In genomic region chr1:85935148-85935852, GRCm38 (mm10) we compare ENCODE assay signal across 9 mouse cellular contexts. TPM values are rescaled to one million over a fixed set of nuclear protein-coding genes. Genes with fewer than 3 reads are reported as not detected.
DNase-seq lines count a peak whose midpoint lies in the region; TF ChIP-seq lines count a peak whose summit lies in the region.
"Had no signal": no experiment of that assay in that cellular context is flagged by ENCODE, and none has a peak within 500 bp of the region (broad histone marks: within the 10 kb centered on the region; RNA-seq: fewer than 3 reads in every experiment).

No protein-coding gene starts in this region.

- DNase-seq in left cerebral cortex, adult 2 months (ENCODE audit: extremely low spot score in 1 of 2, low spot score in 2 of 2): peak in 1 of 2 experiments; percentile 57
- DNase-seq in left cerebral cortex, adult 11 months (ENCODE audit: low spot score): no peak
- peak; percentile 85 for DNase-seq in ES-CJ7 (ENCODE audit: low read depth, low spot score)
- DNase-seq in adrenal gland, adult 8-10 months: peak; percentile 54
- peak; percentile 68 for DNase-seq in embryo, embryonic 11 days
- peak; percentile 51 to 84 for DNase-seq in kidney, postnatal 36 days
- no peak for DNase-seq in urinary bladder, postnatal 4 days (ENCODE audit: low spot score in 2 of 2)

- no peak overlapping the region for H3K4me3 ChIP-seq in left cerebral cortex, adult 2 months
- no peak overlapping the region for H3K4me3 ChIP-seq in olfactory bulb, adult 2 months (ENCODE audit: insufficient read depth, low read depth, low read length)
- H3K4me3 ChIP-seq: heart, embryonic 15.5 days had no signal

- peaks cover 60% of the 10 kb centered on the region for H3K4me1 ChIP-seq in olfactory bulb, adult 2 months (ENCODE audit: control insufficient read depth, insufficient read depth, low read length)

- WGBS in olfactory bulb, adult 2 months: 59% methylated on average over 8 of the region's 8 CpGs

- peak; percentile 84 for TF ChIP-seq CTCF in left cerebral cortex, adult 2 months (IDR thresholded peaks at IDR 0.05)
- TF ChIP-seq CTCF in olfactory bulb, adult 2 months (IDR thresholded peaks at IDR 0.05; ENCODE audit: insufficient read depth, low read depth, low read length): 0 out of 2 replicates have a peak, but pooled peaks have one; percentile 32

- TF ChIP-seq POLR2A in olfactory bulb, adult 2 months (IDR thresholded peaks at IDR 0.05; ENCODE audit: insufficient read depth, low read depth, low read length): no peak

- H3K27ac ChIP-seq in left cerebral cortex, adult 2 months: no peak overlapping the region; the same call in 1 of the 2 replicates
- H3K27ac ChIP-seq in olfactory bulb, adult 2 months (ENCODE audit: insufficient read depth, low read depth, low read length): 0 out of 2 replicates have a peak overlapping the region, but pooled peaks have one; percentile 22
- H3K27ac ChIP-seq: heart, embryonic 15.5 days had no signal

- intact Hi-C loops in left cerebral cortex, adult 2 months (cut with DNase I): loop anchor here (1.0 to 5.0 kb wide), 2 partner anchors 73 to 122 kb away; no protein-coding TSS in a partner anchor

RNA-seq across cellular contexts. Expression of gene 4933407L21Rik, which starts 7.0 kb away (rescaled TPM):
- total RNA-seq in left cerebral cortex, adult 2 months (2021): 1 to 10 TPM; 5.5 to 7.2 TPM
- 1 to 10 TPM in 1 of 4 experiments, under 1 TPM in 1, not detected in 2; 0.30 to 1.3 TPM for total RNA-seq in adrenal gland, adult 8-10 months (2022)
- polyA plus RNA-seq in olfactory bulb, adult 2 months (2012; ENCODE audit: insufficient read depth, insufficient read length, low replicate concordance, missing spikeins): not detected in 2 replicates

RNA-seq across cellular contexts. Expression of gene Gpr55, which starts 25.5 kb away (rescaled TPM):
- total RNA-seq in left cerebral cortex, adult 2 months (2021): under 1 TPM; 0.09 to 0.14 TPM
- 1 to 10 TPM; 3.1 to 7.8 (median 5.1) TPM for total RNA-seq in adrenal gland, adult 8-10 months (2022)
- not detected in 2 replicates for polyA plus RNA-seq in olfactory bulb, adult 2 months (2012; ENCODE audit: insufficient read depth, insufficient read length, low replicate concordance, missing spikeins)

RNA-seq across cellular contexts. Expression of gene Itm2c, which starts 41.2 kb away (rescaled TPM):
- total RNA-seq in left cerebral cortex, adult 2 months (2021): 100 to 1,000 TPM; 714 to 742 TPM
- 100 to 1,000 TPM; 674 to 963 (median 811) TPM for total RNA-seq in adrenal gland, adult 8-10 months (2022)
- polyA plus RNA-seq in olfactory bulb, adult 2 months (2012; ENCODE audit: insufficient read depth, insufficient read length, low replicate concordance, missing spikeins): not detected in 2 replicates

Comparison
In these comparisons a context has a peak if more than half of its experiments do, and no peak if none do; other contexts are left out.
1. DNase-seq: peak in ES-CJ7 (single experiment), adrenal gland, adult 8-10 months (single experiment), embryo, embryonic 11 days (single experiment) and kidney, postnatal 36 days (2 of 2); none in left cerebral cortex, adult 11 months (single experiment) and urinary bladder, postnatal 4 days (0 of 2).